Mouse (Mus musculus): ENCODE data around the gene Timm29.

GRCm38 (mm10) chr9:21625342-21626339, 33.1 kb downstream of the Timm29 start:
- TF ChIP-seq POLR2A (IDR thresholded peaks at IDR 0.05; ENCODE audit: control insufficient read depth, low read depth, low read length) (no peak), CTCF (IDR thresholded peaks at IDR 0.05; ENCODE audit: control insufficient read depth, insufficient read depth, insufficient replicate concordance, low read depth, low read length) (no peak)
